Mouse (Mus musculus): Measurements from ENCODE around the gene Lias. TPM values are rescaled to one million over a fixed set of nuclear protein-coding genes. Genes with fewer than 3 reads are reported as not detected.

The Lias gene
- polyA plus RNA-seq (2016; fragmentation: Nextera tagmentation; extraction: Ambion mirVana): 61.4 and 66.6 TPM in 2 replicates

DNA sequence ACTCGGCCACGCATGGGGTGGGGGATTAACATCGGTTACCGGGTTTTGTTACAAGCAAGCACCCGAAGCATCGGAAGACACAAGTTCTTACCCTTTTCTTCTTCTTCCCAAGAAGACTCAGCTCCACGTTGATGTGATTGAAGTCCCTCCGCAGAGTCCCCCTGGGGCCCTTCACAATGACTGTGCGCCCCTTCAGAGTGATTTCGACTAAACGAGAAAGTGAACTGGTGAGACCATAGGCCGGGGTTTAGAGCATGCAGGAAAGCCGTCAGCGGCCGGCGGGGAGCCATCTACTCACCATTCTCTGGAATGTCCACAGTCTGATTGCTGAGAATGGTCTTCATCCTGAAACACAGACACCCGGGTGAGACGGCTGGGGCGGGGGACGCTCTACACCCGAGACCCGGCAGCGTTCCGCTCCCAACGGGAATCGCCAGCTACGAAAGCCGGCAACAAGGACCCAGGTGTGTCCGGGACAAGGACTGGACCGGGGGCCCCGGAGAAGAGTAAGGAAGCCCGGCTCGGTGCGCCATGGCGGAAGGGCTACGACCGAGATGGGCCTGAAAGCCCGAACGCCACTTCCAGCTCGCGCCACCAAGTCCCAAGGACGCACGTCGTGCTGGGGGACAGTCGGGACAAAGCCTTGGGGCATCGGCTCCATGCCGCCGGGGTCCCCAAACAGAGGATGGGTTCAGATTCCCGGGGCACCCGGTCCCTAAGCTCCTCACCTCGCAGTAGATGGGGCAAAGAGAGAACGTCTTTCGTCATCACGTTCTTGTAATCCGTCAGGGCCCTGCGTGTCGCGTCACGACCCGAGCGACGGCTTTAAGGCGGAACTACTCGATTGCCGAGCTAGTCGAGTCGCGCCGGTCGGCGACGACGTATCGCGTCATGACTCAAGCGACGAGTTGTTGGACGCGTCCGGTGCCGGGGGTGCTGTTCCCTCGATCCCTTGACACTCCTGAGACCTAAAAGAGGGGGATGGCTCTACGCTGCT, at the start of gene Lias, which contains the start of gene Rpl9:
Lias (plus strand) TSS at position 850 of the 997 bp plus-strand sequence.
Rpl9 (minus strand) TSS at position 797 of the 997 bp plus-strand sequence.
- peak; percentile 98 for ATAC-seq (ENCODE audit: low FRiP score)
- peak within 1 kb of the TSS; percentile 98 for H3K4me3 ChIP-seq (replicated peaks)
- peak within 1 kb of the TSS; percentile 92 for H3K27ac ChIP-seq
- no peaks in the 10 kb centered on the region for H3K9me3 ChIP-seq
- under 1% methylated on average over 83 of the region's 83 CpGs for WGBS
- peak within 1 kb of the TSS; percentile 99 for H3K9ac ChIP-seq
- no peaks in the 10 kb centered on the region for H3K27me3 ChIP-seq
- H3K4me1 ChIP-seq: peaks cover 20% of the 10 kb centered on the region
- peaks cover 36% of the 10 kb centered on the region for H3K36me3 ChIP-seq (replicated peaks)
- peak within 1 kb of the TSS; percentile 84 for H3K4me2 ChIP-seq

DNA sequence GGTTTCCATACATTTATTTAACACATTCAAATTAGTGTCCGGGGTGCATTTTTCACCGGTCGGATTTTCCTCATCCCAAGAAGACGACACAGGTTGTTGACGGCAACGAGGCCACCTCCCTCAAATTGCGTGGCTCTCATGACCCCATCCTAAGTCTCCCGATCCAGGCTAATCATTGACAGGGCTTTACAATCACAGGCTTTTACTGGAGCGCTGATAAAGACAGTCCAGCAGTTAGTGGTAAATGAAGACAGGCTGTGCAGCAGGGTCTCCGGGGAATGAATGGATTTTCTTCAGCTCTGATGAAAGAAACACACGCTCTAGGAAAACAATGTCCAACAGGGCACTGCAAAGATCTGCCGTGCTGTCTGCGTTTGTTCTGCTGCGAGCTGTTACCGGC, 43.1 kb upstream of the Lias start, which contains the start of gene Klb:
Klb (plus strand) TSS at position 147 of the 400 bp plus-strand sequence.
- H3K9ac ChIP-seq: no peak within 1 kb of the TSS

DNA sequence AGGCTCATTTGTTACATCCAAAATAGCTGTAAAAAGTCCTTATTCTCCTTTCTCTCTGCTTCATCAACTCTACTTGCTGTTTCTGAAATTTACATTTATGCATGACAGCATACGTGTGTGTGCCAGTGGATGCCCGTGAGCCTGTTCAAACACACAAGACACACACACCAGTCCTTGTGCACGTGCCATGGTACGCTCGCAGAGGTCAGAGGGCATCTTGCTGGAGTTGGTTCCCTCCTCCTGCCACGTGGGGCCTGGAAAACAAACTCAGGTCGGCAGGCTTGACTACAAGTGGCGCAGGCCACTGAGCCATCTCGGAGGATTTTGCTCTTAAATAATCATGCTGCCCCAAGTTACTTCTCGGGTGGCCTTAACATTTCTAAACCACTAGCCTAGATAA, 40.8 kb upstream of the Lias start:
- Histone ChIP-seq H3K27me3 (no peaks in the 10 kb centered on the region), H3K4me3 (replicated peaks) (no peak overlapping the region), H3K4me2 (no peak overlapping the region), H3K9ac (no peak overlapping the region), H3K27ac (no peak overlapping the region), H3K36me3 (replicated peaks) (no peaks in the 10 kb centered on the region), H3K9me3 (peaks cover 4% of the 10 kb centered on the region; the same call in 1 of the 2 replicates), H3K4me1 (0 out of 2 replicates have a peak, but pooled peaks cover 3% of the 10 kb centered on the region)
- 75% methylated on average over 10 of the region's 10 CpGs for WGBS
- no peak for ATAC-seq (ENCODE audit: low FRiP score)

More for the DNA sequence above, 43.1 kb upstream of the Lias start, which contains the start of gene Klb:
- Histone ChIP-seq H3K4me3 (replicated peaks) (no peak within 1 kb of the TSS), H3K9me3 (no peaks in the 10 kb centered on the region), H3K36me3 (replicated peaks) (no peaks in the 10 kb centered on the region), H3K4me1 (0 out of 2 replicates have a peak, but pooled peaks cover 3% of the 10 kb centered on the region), H3K27ac (no peak within 1 kb of the TSS), H3K27me3 (no peaks in the 10 kb centered on the region), H3K4me2 (peak within 1 kb of the TSS; percentile 13; the same call in 1 of the 2 replicates)
- ATAC-seq (ENCODE audit: low FRiP score): no peak
- 57% methylated on average over 15 of the region's 15 CpGs for WGBS

DNA sequence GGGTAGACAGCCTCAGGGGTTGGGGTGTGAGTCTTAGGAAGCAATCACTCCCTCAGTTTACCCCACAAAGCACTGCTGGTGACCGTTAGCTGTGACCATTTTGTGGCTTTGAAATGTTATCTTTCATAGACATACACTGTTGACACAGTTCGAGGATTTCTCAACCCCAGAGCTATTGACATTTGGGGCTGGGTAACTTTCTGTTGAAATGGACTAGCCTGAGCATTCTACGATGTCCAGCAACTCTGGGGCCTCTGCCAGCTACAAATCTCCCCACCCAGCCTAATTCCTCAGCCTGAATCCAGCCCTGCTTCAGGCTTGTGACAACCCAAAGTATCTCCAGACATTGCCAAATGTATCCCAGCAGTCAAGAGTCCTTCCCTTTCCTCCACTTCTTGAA, 37.2 kb upstream of the Lias start:
- no peak for ATAC-seq (ENCODE audit: low FRiP score)
- H3K4me3 ChIP-seq (replicated peaks): no peak overlapping the region
- no peak overlapping the region for H3K4me2 ChIP-seq
- peaks cover 4% of the 10 kb centered on the region; the same call in 1 of the 2 replicates for H3K9me3 ChIP-seq
- H3K27me3 ChIP-seq: no peaks in the 10 kb centered on the region
- 92% methylated on average over 3 of the region's 3 CpGs for WGBS
- H3K9ac ChIP-seq: no peak overlapping the region
- no peak overlapping the region for H3K27ac ChIP-seq
- H3K36me3 ChIP-seq (replicated peaks): no peaks in the 10 kb centered on the region
- no peaks in the 10 kb centered on the region for H3K4me1 ChIP-seq

DNA sequence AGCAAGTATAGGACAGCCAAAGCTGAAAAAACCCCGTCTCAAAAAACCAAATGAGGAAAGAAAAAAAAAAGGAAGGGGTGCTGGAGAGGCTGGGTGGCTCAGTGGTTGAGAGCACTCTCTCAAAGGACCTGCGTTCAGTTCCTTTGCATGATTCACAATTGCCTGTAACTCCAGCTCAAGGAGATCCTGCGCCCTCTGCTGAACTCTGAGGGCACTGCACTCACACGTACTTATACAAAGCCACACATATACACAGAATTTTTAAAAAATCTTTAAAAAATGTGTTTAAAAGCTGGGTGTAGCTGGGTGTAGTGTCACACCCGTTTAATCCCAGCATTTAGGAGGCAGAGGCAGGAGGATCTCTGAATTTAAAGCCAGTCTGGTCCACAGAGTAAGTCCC, 36.3 kb upstream of the Lias start:
- H3K27me3 ChIP-seq: no peaks in the 10 kb centered on the region
- H3K4me3 ChIP-seq (replicated peaks): no peak overlapping the region
- no peak overlapping the region for H3K9ac ChIP-seq
- H3K9me3 ChIP-seq: peaks cover 4% of the 10 kb centered on the region; the same call in 1 of the 2 replicates
- ATAC-seq (ENCODE audit: low FRiP score): no peak
- H3K4me1 ChIP-seq: no peaks in the 10 kb centered on the region
- H3K4me2 ChIP-seq: no peak overlapping the region
- WGBS: 77% methylated on average over 5 of the region's 5 CpGs
- no peak overlapping the region for H3K27ac ChIP-seq
- H3K36me3 ChIP-seq (replicated peaks): no peaks in the 10 kb centered on the region

DNA sequence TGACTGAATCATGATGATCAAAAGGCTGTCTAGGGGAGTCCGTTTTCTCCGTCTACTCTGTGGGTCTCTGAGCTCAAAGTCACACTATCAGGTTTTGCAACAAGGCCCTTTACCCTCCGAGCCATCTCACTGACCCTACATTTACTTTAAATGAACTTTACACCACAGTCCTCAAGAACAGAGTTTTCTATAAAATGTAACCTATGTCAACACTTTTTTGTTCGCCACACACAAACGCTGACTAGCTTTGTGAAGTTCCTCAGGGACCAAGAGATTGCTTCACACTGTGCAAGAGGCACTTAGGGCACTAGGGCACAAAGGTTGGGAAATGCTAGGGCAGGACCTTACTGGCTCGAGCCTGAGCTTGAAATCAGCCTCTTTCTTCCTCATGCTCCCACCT, 34.4 kb upstream of the Lias start:
- Histone ChIP-seq H3K4me3 (replicated peaks) (no peak overlapping the region), H3K9me3 (peaks cover 4% of the 10 kb centered on the region; the same call in 1 of the 2 replicates), H3K4me1 (no peaks in the 10 kb centered on the region), H3K9ac (no peak overlapping the region), H3K27ac (no peak overlapping the region), H3K36me3 (replicated peaks) (no peaks in the 10 kb centered on the region), H3K4me2 (no peak overlapping the region), H3K27me3 (no peaks in the 10 kb centered on the region)
- WGBS: 88% methylated on average over 6 of the region's 6 CpGs
- no peak for ATAC-seq (ENCODE audit: low FRiP score)

DNA sequence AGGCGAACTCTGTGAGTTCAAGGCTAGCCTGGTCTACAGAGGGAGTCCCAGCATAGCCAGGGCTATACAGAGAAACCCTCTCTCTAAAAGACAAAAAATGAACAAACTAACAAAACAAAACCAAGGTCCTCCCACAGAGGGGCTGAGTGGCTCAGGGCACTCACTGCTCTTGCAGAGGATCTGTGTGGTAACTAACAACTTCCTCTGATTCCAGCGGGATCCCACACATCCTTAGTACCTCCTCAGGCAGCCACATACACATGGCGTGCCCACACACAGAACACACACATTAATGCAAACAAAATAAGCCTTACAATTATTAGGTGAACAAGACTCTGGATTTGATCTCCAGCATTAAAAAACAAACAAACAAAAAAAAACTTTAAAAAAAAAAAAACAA, 33.5 kb upstream of the Lias start:
- no peak overlapping the region for H3K4me3 ChIP-seq (replicated peaks)
- no peak overlapping the region for H3K27ac ChIP-seq
- no peaks in the 10 kb centered on the region for H3K27me3 ChIP-seq
- no peak overlapping the region for H3K9ac ChIP-seq
- no peak for ATAC-seq (ENCODE audit: low FRiP score)
- WGBS: 85% methylated on average over 3 of the region's 3 CpGs
- no peaks in the 10 kb centered on the region for H3K4me1 ChIP-seq
- peaks cover 4% of the 10 kb centered on the region; the same call in 1 of the 2 replicates for H3K9me3 ChIP-seq
- no peak overlapping the region for H3K4me2 ChIP-seq
- H3K36me3 ChIP-seq (replicated peaks): no peaks in the 10 kb centered on the region

DNA sequence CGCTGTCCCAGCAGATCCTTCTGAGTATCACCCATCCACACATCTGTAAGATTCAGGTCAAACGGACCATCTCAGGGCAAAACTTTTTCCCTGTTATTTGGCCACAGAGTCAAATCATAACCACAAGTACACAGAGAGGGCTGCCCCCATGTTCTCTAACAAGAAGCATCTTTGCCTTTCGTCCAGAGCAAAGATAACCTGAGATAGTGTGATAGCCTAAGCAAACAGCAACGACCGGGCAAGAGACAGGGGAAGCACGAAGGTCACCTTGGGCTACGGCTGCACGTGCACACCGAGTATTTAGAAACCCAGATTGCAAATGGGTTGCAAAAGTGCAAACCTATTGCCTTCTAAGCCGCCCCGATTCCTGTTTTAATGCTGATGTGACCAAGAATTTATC, 23.5 kb upstream of the Lias start:
- no peaks in the 10 kb centered on the region for H3K36me3 ChIP-seq (replicated peaks)
- no peak for ATAC-seq (ENCODE audit: low FRiP score)
- no peak overlapping the region for H3K27ac ChIP-seq
- H3K9me3 ChIP-seq: no peaks in the 10 kb centered on the region
- no peak overlapping the region for H3K4me3 ChIP-seq (replicated peaks)
- 93% methylated on average over 11 of the region's 11 CpGs for WGBS
- no peaks in the 10 kb centered on the region for H3K4me1 ChIP-seq
- H3K4me2 ChIP-seq: no peak overlapping the region
- H3K9ac ChIP-seq: no peak overlapping the region
- H3K27me3 ChIP-seq: no peaks in the 10 kb centered on the region

DNA sequence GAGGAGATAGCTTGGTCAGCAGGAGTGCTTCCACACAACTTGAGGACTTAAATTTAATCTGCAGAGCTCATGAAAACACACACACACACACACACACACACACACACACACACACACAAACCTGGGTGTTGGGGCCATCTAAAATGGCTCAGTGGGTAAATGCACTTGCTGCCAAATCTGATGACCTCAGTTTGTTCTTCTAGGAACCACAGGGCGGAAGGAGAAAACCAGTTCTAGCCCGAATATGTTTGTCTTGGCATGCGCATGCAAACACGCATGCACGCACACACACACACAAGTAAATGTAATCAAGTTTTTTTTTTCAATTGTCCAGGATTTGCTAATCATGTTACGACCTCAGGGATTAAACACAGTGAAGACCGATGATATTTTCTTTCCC, 19.7 kb upstream of the Lias start:
- no peaks in the 10 kb centered on the region for H3K9me3 ChIP-seq
- 97% methylated on average over 7 of the region's 7 CpGs for WGBS
- no peaks in the 10 kb centered on the region for H3K36me3 ChIP-seq (replicated peaks)
- H3K27ac ChIP-seq: no peak overlapping the region
- no peak overlapping the region for H3K9ac ChIP-seq
- H3K4me3 ChIP-seq (replicated peaks): no peak overlapping the region
- H3K27me3 ChIP-seq: no peaks in the 10 kb centered on the region
- no peak overlapping the region for H3K4me2 ChIP-seq
- H3K4me1 ChIP-seq: no peaks in the 10 kb centered on the region
- no peak for ATAC-seq (ENCODE audit: low FRiP score)

DNA sequence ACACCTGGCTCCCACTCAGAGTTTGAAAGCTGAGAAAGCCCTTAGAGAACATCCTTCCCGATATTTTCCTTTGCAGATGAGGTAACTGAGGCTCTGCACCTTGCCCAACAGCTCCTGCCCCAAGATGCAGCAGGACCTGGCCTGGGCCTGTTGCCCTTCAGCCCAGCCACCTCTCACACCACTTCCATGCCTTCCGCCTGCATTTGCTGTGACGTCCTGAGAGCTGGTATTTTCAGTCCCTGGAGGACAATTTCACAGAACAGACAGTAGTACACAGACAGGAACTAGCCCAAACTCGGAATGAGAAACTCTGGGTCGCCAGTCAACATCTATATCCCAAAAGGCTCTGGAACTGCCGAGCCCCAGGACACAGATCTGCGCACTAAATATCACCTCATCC, 16.6 kb upstream of the Lias start:
- Histone ChIP-seq H3K27me3 (no peaks in the 10 kb centered on the region), H3K27ac (no peak overlapping the region), H3K4me2 (no peak overlapping the region), H3K9ac (no peak overlapping the region), H3K4me3 (replicated peaks) (no peak overlapping the region), H3K4me1 (no peaks in the 10 kb centered on the region), H3K36me3 (replicated peaks) (no peaks in the 10 kb centered on the region), H3K9me3 (no peaks in the 10 kb centered on the region)
- 91% methylated on average over 7 of the region's 7 CpGs for WGBS
- ATAC-seq (ENCODE audit: low FRiP score): no peak

DNA sequence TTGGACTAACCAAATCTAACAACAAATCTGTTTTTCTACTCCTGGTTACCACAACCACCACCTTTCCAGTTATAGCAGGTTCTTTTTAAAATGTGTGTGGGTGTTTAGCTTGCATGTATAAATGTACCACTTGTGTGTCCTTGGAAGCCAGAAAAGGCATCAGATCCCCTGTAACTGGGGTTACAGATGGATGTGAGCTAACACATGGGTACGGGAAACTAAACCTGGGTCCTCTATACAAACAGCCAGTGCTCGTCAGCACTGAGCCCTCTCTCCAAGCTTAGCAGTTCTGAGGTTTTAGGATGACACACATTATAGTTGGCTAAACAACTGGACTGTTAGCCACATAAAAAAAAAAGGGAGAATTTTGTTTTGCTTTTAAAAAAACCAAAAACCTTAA, 5.6 kb upstream of the Lias start:
- ATAC-seq (ENCODE audit: low FRiP score): no peak
- 75% methylated on average over 2 of the region's 2 CpGs for WGBS

DNA sequence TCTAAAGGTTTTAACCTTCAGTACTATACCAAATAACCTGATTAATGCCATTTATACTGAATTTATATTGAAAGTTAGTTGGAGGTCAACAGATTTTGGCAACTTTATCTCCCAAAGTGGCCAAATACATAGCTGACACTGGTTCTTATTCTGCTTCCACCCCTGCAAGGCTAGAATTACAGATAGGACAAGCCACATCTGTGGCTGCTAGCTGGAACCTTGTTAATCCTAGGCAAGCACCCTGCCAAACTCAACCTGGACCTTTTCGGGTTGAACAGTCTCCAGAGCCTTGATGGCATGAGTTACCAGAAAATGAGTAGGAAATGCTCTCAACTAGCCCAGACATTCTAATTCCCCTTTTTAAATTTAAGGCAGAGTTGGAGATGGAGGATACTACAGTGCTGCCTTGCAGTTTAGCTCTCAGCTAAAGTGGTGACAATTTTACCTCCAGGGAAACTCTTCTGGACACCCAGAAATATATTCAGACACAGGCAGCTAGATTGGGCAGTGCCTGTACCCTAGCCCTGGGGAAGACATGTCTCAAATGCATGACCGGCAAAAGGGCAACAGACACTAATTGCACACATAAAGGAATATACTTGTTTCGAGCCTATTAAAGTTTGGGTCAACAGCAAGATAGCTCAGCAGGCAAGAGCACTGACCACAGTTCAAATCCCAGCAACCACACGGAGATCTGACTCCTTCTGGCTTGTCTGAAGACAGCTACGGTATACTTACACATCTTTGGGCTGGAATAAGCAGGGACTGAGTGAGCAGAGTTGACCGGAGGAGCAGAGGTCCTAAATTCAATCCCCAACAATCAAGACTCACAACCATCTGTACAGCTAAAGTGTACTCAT, 4.1 kb upstream of the Lias start:
- Histone ChIP-seq H3K4me2 (no peak overlapping the region), H3K9ac (no peak overlapping the region), H3K36me3 (replicated peaks) (peaks cover 36% of the 10 kb centered on the region), H3K4me1 (peaks cover 20% of the 10 kb centered on the region), H3K9me3 (no peaks in the 10 kb centered on the region), H3K27me3 (no peaks in the 10 kb centered on the region), H3K4me3 (replicated peaks) (no peak overlapping the region), H3K27ac (no peak overlapping the region)
- WGBS: 80% methylated on average over 6 of the region's 6 CpGs
- ATAC-seq (ENCODE audit: low FRiP score): no peak

More for the DNA sequence above, 5.6 kb upstream of the Lias start:
- Histone ChIP-seq H3K4me1 (peaks cover 20% of the 10 kb centered on the region), H3K9me3 (no peaks in the 10 kb centered on the region), H3K4me3 (replicated peaks) (no peak overlapping the region), H3K27ac (no peak overlapping the region), H3K9ac (no peak overlapping the region), H3K27me3 (no peaks in the 10 kb centered on the region), H3K4me2 (no peak overlapping the region), H3K36me3 (replicated peaks) (peaks cover 36% of the 10 kb centered on the region)

Data from forebrain, embryonic 12.5 days (tissue).